ENCODE assay signal across 8 mouse cellular contexts in genomic region chr2:109277593-109277992, GRCm38 (mm10). TPM values are rescaled to one million over a fixed set of nuclear protein-coding genes. Genes with fewer than 3 reads are reported as not detected.
DNase-seq lines count a peak whose midpoint lies in the region; ATAC-seq and TF ChIP-seq lines count a peak whose summit lies in the region.

No protein-coding gene starts in this region.

- H3K4me3 ChIP-seq in lung, postnatal 0 days (ENCODE audit: low read depth, low read length), result peak overlapping the region; percentile 72
- peak overlapping the region; percentile 82 for H3K4me3 ChIP-seq in cerebellum, adult 2 months (replicated peaks; ENCODE audit: insufficient read depth, low read depth, low read length)
- H3K4me3 ChIP-seq in hindbrain, embryonic 10.5 days, result peak overlapping the region; percentile 61
- peak overlapping the region; percentile 38 for H3K4me3 ChIP-seq in midbrain, embryonic 14.5 days (replicated peaks; ENCODE audit: low read depth, low read length)

- peak overlapping the region; percentile 71 for H3K9ac ChIP-seq in lung, postnatal 0 days (replicated peaks; ENCODE audit: low read depth)
- peak overlapping the region; percentile 28; the same call in 1 of the 2 replicates for H3K9ac ChIP-seq in midbrain, embryonic 14.5 days (replicated peaks; ENCODE audit: low read length)

- no peaks in the 10 kb centered on the region for H3K9me3 ChIP-seq in lung, postnatal 0 days (ENCODE audit: low read length)
- H3K9me3 ChIP-seq in hindbrain, embryonic 10.5 days, result no peaks in the 10 kb centered on the region
- no peaks in the 10 kb centered on the region for H3K9me3 ChIP-seq in midbrain, embryonic 14.5 days (ENCODE audit: control insufficient read depth, low read length)

- DNase-seq in lung, postnatal 0 days (ENCODE audit: low spot score), result peak; percentile 6
- DNase-seq in lung, postnatal 10 days, result no peak
- DNase-seq in cerebellum, adult 2 months, result peak in 1 of 2 experiments; percentile 68
- DNase-seq in hindbrain, embryonic 10.5 days (ENCODE audit: low spot score), result no peak
- DNase-seq in midbrain, embryonic 14.5 days, result peak; percentile 6
- no peak for DNase-seq in gastrocnemius, postnatal 25 days
- no peak for DNase-seq in layer of hippocampus, adult 9-11 months
- DNase-seq in natural killer cell, adult 2 months (ENCODE audit: low spot score in 2 of 2), result no peak

- ATAC-seq in lung, postnatal 0 days, result no peak
- ATAC-seq in midbrain, embryonic 14.5 days (ENCODE audit: low FRiP score, low TSS enrichment), result no peak

- H3K36me3 ChIP-seq in lung, postnatal 0 days (ENCODE audit: insufficient read depth, low read length), result no peaks in the 10 kb centered on the region
- H3K36me3 ChIP-seq in hindbrain, embryonic 10.5 days, result no peaks in the 10 kb centered on the region
- no peaks in the 10 kb centered on the region for H3K36me3 ChIP-seq in midbrain, embryonic 14.5 days (ENCODE audit: control insufficient read depth, insufficient read depth, low read length)

- H3K4me1 ChIP-seq in lung, postnatal 0 days (ENCODE audit: insufficient read depth, low read depth, low read length), result peaks cover 3% of the 10 kb centered on the region; the same call in 1 of the 2 replicates
- H3K4me1 ChIP-seq in cerebellum, adult 2 months (ENCODE audit: control insufficient read depth, insufficient read depth, low read length), result no peaks in the 10 kb centered on the region
- H3K4me1 ChIP-seq in hindbrain, embryonic 10.5 days (replicated peaks), result peaks cover 22% of the 10 kb centered on the region
- H3K4me1 ChIP-seq in midbrain, embryonic 14.5 days (ENCODE audit: control insufficient read depth, insufficient read depth, low read length), result peaks cover 12% of the 10 kb centered on the region; the same call in 1 of the 2 replicates

- peak overlapping the region; percentile 33 for H3K27ac ChIP-seq in lung, postnatal 0 days (ENCODE audit: low read length)
- no peak overlapping the region for H3K27ac ChIP-seq in cerebellum, adult 2 months (ENCODE audit: insufficient read depth, low read length)
- peak overlapping the region; percentile 84 for H3K27ac ChIP-seq in hindbrain, embryonic 10.5 days
- H3K27ac ChIP-seq in midbrain, embryonic 14.5 days (replicated peaks; ENCODE audit: low read depth, low read length), result no peak overlapping the region

- TF ChIP-seq EP300 in lung, postnatal 0 days (IDR thresholded peaks at IDR 0.05), result no peak

- H3K4me2 ChIP-seq in lung, postnatal 0 days (replicated peaks; ENCODE audit: low read depth, low read length), result peak overlapping the region; percentile 71
- peak overlapping the region; percentile 59 for H3K4me2 ChIP-seq in midbrain, embryonic 14.5 days (ENCODE audit: low read length)

- H3K27me3 ChIP-seq in lung, postnatal 0 days (replicated peaks; ENCODE audit: insufficient read depth, low read length), result no peaks in the 10 kb centered on the region
- H3K27me3 ChIP-seq in cerebellum, adult 2 months (ENCODE audit: control insufficient read depth, insufficient read depth, low read length), result no peaks in the 10 kb centered on the region
- H3K27me3 ChIP-seq in hindbrain, embryonic 10.5 days (ENCODE audit: insufficient read depth, poor library complexity, severe bottlenecking), result no peaks in the 10 kb centered on the region
- H3K27me3 ChIP-seq in midbrain, embryonic 14.5 days (ENCODE audit: control insufficient read depth, insufficient read depth, low read length), result no peaks in the 10 kb centered on the region

- WGBS in lung, postnatal 0 days, result 8% methylated on average over 7 of the region's 7 CpGs
- WGBS in cerebellum, adult 2 months, result 0% methylated on average over 7 of the region's 7 CpGs
- 12% methylated on average over 7 of the region's 7 CpGs for WGBS in hindbrain, embryonic 10.5 days
- 12% methylated on average over 7 of the region's 7 CpGs for WGBS in midbrain, embryonic 14.5 days

- no peak for TF ChIP-seq POLR2A in cerebellum, adult 2 months (IDR thresholded peaks at IDR 0.05; ENCODE audit: borderline replicate concordance, insufficient read depth, low read length)

- TF ChIP-seq CTCF in lung, postnatal 0 days (IDR thresholded peaks at IDR 0.05), result no peak
- no peak for TF ChIP-seq CTCF in cerebellum, adult 2 months (IDR thresholded peaks at IDR 0.05; ENCODE audit: borderline replicate concordance, insufficient read depth, low read depth, low read length)

RNA-seq across cellular contexts. Expression of gene Kif18a, which starts 2.9 kb away (rescaled TPM):
- 1.3 and 1.8 TPM in 2 replicates for polyA plus RNA-seq in lung, postnatal 0 days (2015; fragmentation: Nextera tagmentation; extraction: Ambion mirVana)
- 0.74 and 1.2 TPM in 2 replicates for polyA plus RNA-seq in cerebellum, adult 2 months (2012; rRNA removed)
- 32.3 and 34.8 TPM in 2 replicates for polyA plus RNA-seq in hindbrain, embryonic 10.5 days (2016; fragmentation: Nextera tagmentation; extraction: Ambion mirVana)
- polyA plus RNA-seq in midbrain, embryonic 14.5 days (2014; fragmentation: Nextera tagmentation; extraction: Ambion mirVana), result 4.6 and 9.9 TPM in 2 replicates
- total RNA-seq in gastrocnemius, postnatal 25 days (2021), result 1 to 10 TPM in 1 of 2 experiments, under 1 TPM in 1; 0.59 to 1.0 TPM

RNA-seq across cellular contexts. Expression of gene Mettl15, which starts 3.0 kb away (rescaled TPM):
- 7.5 and 8.9 TPM in 2 replicates for polyA plus RNA-seq in lung, postnatal 0 days (2015; fragmentation: Nextera tagmentation; extraction: Ambion mirVana)
- 10.9 and 11.7 TPM in 2 replicates for polyA plus RNA-seq in cerebellum, adult 2 months (2012; rRNA removed)
- 11.7 and 13.3 TPM in 2 replicates for polyA plus RNA-seq in hindbrain, embryonic 10.5 days (2016; fragmentation: Nextera tagmentation; extraction: Ambion mirVana)
- polyA plus RNA-seq in midbrain, embryonic 14.5 days (2014; fragmentation: Nextera tagmentation; extraction: Ambion mirVana), result 10.7 and 11.0 TPM in 2 replicates
- 1 to 10 TPM; 5.3 to 6.6 TPM for total RNA-seq in gastrocnemius, postnatal 25 days (2021)

Comparison
In these comparisons a context has a peak if more than half of its experiments do, and no peak if none do; other contexts are left out.
1. DNase-seq: peak in lung, postnatal 0 days (single experiment) and midbrain, embryonic 14.5 days (single experiment); none in lung, postnatal 10 days (single experiment), hindbrain, embryonic 10.5 days (single experiment), gastrocnemius, postnatal 25 days (single experiment), layer of hippocampus, adult 9-11 months (single experiment) and natural killer cell, adult 2 months (0 of 2).
2. H3K27ac ChIP-seq: peak in lung, postnatal 0 days (single experiment) and hindbrain, embryonic 10.5 days (single experiment); none in cerebellum, adult 2 months (single experiment) and midbrain, embryonic 14.5 days (single experiment).
3. Peak in every context shown above with its lines, with median percentiles within 50 percentile points of each other: H3K4me3 ChIP-seq.